Mouse (Mus musculus) embryo, embryonic 10 days (tissue): ENCODE measurements at regions not wholly inside any gene's neighbourhood (a gene's known extent, or its start where the extent isn't known, plus 50 kb on each side); places are given as distances from the start of the nearest gene placed in this dataset.
A peak's percentile ranks its signal among the peaks of the same experiment; 100 is the strongest.

Source experiments
- DNase-seq: peaks from one replicate; pipeline ENCODE4 v3.0.0-alpha.2; 2015; ENCODE audit warnings: low spot score

DNA sequence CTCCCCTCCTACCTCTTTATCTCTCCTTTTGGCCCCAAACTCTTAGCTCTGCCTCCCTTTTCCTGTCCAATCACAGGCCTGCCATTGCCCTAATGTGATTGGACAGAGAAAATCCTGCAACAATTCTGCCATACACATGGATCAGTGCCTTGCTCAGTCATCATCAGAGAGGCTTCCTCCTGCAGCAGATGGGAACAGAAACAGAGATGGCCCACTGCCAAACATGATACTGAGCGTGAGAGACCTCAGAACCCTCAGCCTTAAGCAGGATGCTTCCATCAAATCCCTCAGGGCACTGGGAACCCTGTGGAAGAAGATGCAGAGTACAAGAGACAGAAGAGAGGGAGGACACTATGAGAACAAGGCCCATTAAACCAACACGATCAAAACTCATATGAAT lies 62.8 kb upstream of the Cacna2d3 start:
- no peak for DNase-seq

DNA sequence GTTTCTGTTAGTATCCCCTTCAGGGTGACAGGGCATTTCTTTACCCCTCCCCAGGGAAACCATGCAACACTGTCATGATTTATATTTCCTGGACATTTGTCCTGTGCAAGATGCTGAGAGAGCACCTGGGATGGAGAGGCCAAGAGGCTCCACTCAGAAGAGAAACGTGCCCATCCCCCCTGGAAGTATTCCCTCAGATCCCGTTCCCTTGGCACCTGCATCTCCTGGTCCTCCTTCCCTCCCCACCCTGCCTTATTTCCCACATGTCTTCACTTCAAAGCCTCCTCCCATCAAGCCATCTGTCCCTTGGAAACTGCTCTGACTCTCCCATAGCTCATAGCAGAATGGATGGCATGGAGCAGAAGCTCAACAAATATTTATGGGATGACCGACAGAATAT lies 64.8 kb upstream of the Cacna2d3 start:
- no peak for DNase-seq

DNA sequence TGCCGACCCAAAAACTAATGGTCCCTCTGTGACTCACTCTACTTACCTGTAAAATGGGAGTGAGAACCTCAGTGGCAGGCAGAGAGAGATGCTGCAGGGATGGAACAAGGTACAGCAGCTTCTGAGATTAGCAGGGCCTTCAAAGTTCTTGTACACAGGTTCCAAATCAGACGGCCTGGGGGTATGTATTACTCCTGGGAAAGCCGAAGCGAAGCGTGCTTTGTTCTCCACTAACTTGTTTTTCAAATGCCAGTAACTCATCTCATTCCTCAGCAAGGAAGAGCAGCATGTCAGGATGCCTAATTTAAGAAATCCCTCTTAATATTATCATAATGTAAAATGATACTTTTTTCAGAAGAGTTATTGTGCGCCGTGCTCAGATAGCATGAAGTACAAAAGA lies 66.1 kb upstream of the Cacna2d3 start:
- DNase-seq, result no peak

DNA sequence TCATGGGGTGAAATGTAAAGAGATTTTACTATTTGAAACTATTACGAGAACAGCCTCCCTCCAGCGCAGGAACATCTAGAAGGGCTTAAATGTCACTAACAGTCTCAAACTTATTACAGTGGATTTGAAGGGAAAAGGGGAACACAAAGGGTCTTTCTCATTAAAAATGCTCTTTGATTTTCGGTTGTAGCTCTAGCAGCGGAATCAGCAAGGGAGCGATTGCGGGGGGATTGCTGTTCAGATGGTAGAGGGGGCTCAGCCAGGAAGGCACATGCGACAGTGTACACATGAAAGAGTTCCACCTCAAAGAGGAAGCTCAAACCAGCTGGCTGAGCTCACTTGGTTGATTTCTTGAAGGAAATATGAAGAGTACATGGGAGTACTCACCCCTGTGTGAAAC lies 66.7 kb upstream of the Cacna2d3 start:
- DNase-seq, result no peak

DNA sequence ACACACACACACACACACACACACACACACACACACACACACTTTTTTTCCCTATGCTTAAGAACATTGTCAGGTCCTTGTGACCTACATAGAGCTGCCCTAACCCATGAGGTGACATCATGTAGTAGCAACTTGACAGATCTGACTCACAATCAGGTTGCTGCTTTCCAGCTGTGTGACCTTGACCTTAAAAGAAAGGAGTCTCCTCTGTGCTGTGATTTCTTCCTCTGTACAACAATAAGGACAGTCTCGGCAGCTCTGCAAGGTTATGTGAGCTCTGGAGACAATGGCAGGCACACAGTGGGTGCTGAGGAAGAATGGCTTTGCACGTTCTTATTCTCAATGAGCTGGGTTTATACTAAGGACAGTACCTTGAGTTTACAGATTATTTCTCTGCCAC lies 73.7 kb upstream of the Cacna2d3 start:
- peak; percentile 12 for DNase-seq

DNA sequence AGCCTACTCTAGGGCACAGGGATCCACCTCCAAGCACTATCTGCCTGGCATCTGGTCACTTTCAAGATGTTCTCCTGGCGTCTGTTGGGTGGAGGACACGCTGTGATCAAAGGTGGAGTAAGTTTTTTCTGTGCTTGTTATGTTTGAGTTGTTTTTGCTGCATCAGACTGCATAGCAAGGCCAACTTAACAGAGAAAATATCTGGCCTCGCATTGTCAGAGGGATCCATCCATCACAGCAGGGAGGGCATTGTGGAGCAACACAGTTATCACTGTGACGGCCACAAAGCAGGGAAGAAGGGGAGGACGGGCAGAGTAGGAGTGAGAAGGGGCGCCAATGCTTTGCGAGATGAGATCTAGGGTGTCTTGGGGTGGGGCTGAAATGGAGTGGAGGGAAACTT lies 74.7 kb upstream of the Cacna2d3 start:
- DNase-seq, result no peak

DNA sequence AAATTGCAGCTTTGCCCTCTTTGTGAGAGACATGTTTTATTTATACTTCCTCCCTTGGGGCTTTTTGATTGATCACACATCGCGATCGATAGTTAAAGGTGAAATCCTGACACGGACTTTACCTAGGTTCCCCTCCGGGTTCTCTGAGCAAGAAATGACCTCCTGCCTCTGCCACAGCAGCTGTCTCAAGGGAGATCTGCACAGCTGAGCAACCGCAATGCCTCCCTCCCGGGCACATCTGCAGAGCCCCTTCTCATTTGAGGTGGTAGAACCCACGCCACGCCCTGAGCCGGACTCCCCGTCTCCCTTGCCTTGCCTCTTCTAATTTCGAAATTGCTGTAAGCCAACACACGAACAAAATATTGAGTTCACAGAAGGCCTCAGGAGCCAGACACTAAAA lies 78.2 kb upstream of the Cacna2d3 start:
- DNase-seq, result no peak

DNA sequence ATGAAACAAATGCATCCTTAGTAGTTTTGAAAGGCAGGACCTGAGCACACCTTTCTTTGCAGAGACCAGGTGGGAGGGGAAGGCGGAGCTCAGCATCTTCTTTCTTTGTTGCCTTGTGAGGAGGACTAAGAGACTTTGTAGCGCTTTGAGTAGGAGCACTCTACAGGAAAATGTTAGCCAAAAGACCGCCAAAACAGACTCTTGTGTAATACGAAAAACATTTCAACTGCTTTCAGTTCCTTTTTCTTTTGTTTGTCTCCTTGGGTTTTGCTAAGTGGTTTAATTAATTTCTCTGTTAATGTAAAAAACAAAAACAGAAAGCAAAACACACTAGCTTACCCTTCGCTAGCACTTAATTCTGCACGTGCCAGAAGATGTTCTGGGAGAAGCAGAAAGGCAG lies 83.6 kb upstream of the Cacna2d3 start:
- DNase-seq, result no peak

DNA sequence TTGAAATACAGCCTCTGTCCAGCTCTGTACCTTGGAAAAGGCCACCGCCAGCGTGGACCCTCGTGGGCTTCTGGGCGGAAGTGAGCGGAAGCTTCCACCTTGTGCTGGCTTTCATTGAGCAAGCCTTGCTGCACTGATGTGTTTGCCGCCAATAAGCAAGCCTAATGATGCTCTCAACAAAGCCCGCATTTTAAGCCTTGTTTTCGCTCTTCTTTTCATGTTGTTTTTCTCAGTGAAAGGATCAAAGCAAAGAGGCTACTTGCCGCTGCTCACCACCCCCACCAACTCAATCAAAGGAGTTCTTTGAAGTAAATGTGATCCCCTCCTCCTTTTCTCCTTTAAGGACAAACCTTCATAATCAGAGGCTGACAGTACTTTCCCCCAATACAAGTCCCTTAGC lies 86.2 kb upstream of the Cacna2d3 start:
- DNase-seq, result no peak

DNA sequence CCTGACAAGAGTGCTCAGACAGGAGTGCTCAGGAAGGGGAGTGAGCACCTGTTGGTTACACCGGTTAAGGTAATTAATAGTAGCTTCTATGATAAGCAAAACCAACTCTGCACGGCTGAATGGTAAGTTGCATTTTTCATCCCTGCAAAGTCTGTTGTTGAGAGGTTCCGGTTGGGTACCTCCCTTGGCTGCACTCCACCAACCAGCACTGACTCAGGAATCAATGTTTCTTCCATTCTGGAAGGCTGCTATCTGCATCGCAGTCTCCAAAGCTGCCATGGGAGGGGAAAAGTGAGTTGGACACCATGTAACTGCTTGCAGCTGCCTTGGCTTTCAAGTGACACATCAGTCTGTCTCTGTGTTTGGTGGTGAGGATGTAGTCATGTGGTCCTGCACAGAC lies 93.0 kb upstream of the Cacna2d3 start:
- no peak for DNase-seq

DNA sequence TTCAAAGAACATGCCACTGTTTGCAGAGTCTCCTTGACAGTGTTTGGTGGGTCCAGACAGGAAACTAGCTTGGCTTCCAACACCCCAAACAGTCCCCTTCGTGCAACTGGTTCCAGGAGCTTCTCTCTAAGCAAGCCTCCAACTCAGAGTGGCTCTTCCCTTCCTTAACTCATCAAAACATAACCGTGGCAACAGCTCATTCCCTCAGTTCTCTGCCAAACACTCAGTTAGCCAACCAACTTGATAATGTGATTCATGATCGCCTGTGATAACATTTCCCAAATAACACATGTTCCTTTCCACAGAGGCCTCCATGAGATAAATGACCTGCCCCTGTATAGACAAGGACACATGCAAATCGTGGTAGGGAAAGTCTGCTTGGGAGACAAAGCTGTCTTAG lies 95.9 kb upstream of the Cacna2d3 start:
- no peak for DNase-seq

DNA sequence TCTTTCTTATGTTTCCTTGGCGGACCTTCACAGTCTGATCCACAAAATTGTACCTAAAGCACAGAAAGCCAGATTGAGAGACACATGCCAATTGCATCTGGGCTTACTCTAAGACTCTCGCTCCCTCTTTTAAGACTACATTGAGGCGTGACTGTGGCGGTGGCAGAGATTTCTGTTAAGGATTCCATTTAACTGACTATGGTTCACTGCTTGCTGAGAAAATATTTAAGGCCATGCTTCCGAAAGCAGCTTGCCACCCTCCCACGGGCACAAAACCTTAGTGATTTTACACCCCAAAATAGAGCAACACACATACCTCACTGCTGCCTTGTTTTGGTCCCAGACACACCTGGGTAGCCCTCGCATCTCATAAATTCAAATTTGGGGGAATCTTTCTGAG lies 96.6 kb upstream of the Cacna2d3 start:
- DNase-seq, result no peak

DNA sequence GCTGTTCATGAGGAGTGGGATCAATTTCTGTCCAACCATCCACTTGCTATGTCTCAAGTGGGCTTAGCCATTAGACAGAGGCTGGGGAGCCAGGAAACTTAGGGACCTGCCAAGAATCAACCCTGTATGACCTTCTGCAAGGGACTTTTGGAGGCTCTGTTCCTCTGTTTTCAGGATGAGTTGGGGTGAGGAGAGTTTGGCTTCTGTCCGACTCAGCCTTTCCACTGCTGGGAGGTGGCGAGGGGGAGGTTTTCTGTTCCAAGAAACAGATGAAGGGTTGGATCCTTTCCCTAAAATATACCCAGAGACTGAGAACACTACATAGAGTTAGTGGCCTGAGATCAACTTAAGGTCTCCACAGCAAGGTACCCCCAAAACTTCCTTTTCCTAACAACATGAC lies 97.1 kb upstream of the Cacna2d3 start:
- no peak for DNase-seq

DNA sequence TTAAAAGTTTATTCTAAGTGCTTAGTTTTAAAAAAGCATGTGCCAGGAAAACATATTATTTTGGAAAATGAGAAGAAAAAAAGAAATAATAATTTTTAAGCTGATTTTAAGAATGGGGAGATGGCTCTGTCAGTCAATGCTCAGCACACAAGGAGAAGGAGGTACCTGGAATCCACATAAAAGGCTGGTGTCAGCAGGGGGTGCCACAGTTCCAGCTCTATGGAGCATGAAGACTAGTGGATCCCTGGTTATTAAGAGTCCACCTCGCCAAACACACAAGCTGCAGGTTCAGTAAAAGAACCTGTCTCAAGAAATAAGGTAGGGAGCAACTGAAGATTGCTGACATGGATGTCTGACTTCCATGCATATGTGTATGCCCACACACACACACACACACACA lies 115.4 kb upstream of the Cacna2d3 start:
- no peak for DNase-seq

DNA sequence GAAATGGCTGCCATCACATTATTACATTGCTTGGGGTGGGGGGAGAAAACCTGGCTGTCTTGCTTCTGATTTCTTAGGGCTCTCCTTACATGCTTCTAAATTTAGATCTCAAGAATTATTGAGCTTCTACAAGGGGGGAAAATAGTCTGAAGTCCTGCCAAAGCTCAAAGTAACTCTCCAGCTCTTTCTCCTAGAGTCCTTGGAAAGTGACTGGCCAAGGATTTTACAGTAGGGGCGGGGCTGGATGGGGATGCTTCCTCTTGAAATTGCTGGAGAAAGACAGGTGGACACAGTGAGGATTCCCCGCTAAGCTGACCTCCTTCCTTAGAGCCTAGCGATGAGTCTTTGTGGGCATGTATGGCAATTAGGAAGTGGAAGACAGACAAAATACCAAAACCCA lies 117.9 kb upstream of the Cacna2d3 start:
- no peak for DNase-seq

DNA sequence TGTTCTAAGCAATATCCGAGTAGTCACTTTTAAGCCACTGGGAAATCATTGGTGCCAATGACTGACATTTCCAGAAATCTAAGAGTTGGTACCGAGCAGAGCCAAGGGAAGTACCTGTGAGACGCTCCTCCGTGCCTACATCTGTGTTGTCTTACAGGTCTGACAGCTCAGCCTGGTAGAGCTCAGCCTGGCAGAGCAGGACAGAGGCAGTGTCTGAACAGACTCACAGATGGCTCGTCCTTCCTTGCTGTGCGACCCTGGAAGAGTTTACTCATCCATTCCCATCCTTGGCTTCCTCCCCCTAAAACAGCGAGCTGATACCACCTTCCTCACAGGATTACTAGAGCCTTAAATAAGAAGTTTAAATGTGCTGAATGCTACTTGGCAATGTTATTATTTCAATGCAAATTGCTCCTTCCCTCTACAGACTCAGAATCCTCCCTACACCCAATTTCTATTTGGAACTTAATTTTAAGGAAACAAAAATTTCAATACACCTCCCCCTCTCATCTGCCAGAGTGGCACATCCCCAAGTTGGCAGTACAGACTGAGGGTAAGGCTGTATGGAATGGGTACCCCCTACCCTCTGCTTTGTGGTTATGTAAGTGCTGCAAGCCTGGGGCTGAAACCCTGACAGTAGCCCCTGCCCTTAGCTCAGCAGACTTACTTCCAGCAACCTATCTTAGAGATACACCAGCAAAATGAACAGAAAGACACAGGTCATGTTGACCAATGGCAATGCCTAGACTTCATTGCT lies 119.9 kb upstream of the Cacna2d3 start:
- no peak for DNase-seq

DNA sequence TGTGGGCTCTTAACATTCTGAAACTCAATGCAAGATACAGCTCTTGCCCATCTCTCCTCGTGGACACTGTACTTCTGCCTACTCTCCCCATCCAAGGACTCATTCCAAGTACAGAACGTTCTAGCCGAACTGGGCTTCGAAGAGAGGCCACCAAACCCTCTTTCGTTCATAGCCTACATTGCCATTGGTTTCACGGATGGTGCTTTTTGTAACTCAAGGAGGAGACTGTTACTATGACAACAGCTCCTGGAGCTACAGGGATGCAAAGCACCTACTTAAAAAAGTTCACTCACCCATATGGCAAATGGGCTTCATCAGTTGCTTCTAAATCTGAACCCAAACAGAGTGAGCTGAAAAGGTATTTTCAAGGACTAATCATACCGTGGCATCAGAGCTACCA lies 120.4 kb upstream of the Selenok start:
- DNase-seq, result no peak

DNA sequence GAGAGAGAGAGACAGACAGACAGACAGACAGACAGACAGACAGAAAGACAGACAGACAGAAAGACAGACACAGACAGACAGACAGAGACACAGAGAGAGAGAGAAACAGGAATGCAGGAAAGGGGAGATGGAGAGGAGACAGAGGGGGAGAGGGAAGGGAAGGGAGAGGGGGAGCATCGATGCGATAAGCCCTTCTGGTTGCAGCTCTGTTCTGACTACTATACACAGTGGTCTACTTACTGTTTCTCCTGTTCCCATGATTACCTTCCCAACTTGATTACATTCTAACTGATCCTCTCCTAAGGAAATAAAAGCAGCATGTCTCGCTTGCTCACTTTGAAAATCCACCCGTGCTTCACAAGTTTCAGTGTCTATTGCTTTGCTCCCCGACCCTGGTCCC lies 116.8 kb upstream of the Selenok start:
- DNase-seq, result no peak

DNA sequence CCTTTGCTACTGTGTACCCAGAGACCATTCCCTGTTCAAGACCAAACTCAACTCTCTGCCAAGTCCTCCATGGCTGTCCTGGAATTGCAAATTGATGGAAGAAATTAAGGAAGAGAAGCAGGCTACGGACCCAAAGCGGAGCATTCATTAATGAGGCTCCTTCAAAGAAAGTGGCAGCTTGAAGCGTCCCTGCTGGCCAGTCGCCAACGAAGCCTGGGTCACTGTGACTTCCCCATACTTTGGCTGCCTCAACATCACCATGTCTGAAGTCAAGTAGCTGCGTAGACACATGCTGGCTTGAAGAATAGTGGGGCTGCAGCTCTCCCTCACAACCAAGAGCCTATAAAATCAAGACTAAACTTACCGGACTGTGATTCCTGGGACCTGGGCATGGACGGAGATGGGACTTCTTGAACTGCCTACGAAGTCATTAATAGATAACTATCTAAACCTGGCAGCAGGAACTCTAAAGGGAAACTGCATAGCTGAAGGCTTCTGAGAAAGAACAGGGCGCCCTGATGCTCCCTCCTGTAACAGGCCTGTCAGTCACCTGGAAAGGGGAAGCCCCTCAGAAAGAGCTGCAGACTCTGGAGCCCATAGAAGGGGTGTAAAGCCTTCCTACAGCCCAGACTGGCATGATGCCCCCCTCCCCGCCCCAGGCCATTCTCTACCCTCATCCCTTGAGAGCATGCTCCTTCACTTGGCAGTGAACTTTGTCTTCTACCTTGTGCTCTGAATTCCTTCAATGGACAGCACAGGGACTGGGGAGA lies 116.0 kb upstream of the Selenok start:
- DNase-seq, result no peak

DNA sequence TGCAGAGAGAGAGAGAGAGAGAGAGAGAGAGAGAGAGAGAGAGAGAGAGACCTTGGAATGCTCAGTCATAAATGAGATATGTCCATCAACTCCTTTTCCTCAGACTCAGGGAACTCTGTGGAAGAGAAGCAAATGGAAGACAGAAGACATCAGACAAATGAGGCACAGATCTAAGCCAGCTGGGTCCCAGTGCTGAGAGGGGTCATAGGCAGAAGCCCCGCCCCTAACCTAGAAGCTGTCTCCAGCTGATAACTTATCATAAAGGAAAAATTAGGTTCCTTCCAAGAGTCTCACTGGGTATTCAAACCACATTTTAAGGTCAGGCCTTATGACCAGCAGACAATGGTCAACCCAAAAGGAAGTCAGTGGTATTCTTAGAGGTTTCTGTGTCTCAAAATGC lies 106.1 kb upstream of the Selenok start:
- DNase-seq, result no peak

DNA sequence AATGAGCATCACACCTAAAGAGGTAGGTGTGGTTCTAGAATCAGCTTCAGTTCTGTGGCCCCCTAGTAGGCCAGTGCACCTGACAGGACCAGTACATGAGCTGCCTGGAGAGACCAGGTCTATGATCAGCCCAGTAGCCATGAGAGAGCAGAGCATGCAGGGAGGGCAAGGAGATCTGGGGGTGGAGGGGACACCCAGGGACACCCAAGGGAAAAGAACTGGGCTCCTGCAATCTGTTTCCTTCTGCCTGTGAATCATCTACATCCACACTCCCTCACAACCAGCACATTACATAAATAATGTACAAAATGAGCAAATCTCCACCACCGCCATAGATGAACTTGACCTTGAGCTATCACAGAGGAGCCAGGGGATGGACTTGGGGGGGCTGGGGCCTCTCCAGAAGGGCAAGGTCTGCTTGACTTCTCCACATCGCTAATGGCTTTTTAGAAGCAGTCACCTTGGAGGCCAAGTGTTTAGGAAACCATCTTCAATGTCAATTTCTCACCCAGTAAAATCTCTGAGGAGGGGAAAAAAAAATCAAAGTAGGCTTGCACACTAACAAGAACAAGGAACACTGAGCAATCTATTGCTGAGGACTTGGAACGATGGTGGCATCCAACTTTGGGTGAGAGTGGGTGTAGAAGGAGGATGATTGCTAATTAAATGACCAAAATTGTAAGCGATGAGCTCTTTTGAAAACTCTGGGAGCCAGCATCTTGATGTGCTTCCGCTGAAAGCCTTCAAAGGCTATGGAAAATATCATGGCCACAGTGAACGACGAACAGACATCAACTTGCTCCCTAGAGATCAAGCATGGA lies 101.4 kb upstream of the Selenok start:
- DNase-seq, result no peak

DNA sequence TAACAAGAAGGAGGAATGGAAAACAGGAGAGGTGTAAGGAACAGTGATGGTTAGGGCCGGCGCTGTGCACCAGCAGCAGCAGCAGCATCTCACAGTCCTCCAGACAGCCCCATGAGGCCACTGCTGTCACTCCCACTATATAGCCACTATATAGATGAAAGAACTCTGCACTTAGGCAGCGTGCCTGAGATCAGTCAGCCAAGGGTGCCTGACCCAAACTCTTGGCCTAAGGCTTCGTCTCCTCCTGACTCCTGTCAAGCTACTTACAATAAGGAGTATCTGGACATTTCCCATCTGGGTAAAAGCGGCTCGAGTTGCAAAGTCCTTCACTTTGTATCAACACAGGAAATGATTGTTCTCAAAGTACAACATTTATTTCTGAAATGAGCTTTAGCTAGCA lies 100.8 kb upstream of the Selenok start:
- DNase-seq, result peak; percentile 16

DNA sequence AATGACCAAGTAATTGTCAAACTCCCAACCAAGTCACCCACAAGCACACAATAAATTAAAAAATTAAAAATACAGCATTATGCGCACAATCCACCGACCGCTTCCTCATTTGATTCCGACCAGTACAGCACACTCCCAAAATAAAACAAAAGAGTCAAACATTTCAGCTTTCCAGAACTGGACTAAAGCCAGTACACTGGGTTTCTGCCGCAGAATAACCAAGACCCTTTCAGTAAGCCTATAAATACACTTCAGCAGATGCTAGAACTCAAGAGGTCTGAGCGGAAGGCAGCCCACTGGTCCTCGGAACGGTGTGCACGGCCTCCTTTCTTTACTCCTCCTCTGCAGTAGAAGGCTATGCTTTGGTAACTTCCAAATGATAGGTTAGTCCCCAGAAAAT lies 98.2 kb upstream of the Selenok start:
- DNase-seq, result no peak
